Mouse (Mus musculus): ENCODE data around the gene Slitrk3.

DNA sequence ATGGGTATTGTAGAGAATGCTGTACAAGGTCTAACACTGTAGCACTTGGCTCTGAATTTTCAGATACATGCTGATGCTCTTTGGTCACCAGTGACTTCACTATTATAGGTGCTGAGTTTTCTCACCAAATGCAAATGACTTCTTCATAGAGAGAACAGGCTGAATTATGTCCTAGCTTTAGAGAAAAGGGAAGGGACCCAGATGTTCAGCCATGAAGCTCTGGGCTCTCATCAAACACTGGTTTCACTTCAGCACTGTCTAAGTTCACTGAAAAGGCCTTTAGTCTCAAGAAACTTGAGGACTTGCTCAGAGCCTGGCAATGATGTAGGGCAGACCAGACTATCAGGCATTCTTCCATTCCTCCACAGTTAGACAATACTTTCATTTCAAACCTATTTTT is 15.3 kb downstream of the Slitrk3 start:
- TF ChIP-seq POLR2A (IDR thresholded peaks at IDR 0.05; ENCODE audit: insufficient read depth, low read length), result no peak
- TF ChIP-seq CTCF (IDR thresholded peaks at IDR 0.05; ENCODE audit: low read depth, low read length), result no peak

All from ES-Bruce4 (cell line).